Mouse (Mus musculus): Measurements from ENCODE around the gene Galns. TPM values are rescaled to one million over a fixed set of nuclear protein-coding genes. Genes with fewer than 3 reads are reported as not detected.
"Not testable (repeated sequence)": the region's sequence is repeated elsewhere in the genome, so short reads cannot be mapped to it uniquely, and the experiment has no call there.

The Galns gene
- total RNA-seq, 2 experiments from 2014 or later = 4.2 to 4.6 TPM

DNA sequence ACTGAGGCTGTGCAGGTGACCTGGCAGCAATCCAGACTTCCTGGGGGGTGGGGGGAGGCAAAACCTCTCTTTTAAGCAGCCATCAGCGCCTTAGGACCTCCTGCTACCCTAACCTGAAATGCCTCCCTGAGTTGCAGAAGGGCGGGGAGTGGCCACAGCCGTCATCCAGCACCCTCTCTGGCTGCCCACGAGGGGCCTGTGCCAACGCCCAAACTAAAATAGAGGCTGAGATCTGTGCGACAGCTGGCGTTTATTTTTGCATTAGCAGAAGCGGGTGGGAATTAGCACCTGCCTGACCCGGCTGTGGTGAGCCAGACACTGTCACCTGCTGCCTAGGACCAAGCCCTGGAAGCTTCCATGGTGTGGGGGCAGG is 25.5 kb upstream of the Galns start:
- 0 out of 2 replicates have a peak, but pooled peaks have one; percentile 4 for ATAC-seq (replicated peaks; ENCODE audit: low FRiP score, poor library complexity, severe bottlenecking)

GRCm38 (mm10) chr8:122635878-122636802 is 24.9 kb upstream of the Galns start:
- peak; percentile 75 for ATAC-seq (replicated peaks; ENCODE audit: low FRiP score, poor library complexity, severe bottlenecking)

GRCm38 (mm10) chr8:122633205-122633604 is 21.9 kb upstream of the Galns start:
- ATAC-seq (replicated peaks; ENCODE audit: low FRiP score, poor library complexity, severe bottlenecking) = no peak

- not testable (repeated sequence) for ATAC-seq (replicated peaks; ENCODE audit: low FRiP score, poor library complexity, severe bottlenecking)
These were observed 20.9 kb upstream of the Galns start for GRCm38 (mm10) chr8:122632134-122632533.

DNA sequence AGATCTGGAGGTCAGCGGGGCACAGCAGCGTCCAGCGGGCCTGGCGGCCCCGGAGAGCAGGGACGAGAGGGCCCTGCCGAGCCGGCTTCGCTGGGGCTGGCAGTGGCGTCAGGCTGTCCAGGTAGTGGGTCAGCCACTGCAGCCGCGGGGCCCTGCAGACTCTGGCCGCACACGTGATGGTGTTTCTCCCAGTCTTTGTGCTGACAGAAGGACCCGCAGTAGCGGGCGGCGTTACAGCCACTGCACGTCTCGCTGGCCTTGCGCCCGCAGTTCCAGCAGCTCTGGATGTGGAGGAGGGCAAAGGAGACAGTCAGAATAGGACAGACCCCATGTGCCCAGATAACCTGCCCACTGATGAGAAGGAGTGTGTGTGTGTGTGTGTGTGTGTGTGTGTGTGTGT is 19.4 kb upstream of the Galns start:
- ATAC-seq (replicated peaks; ENCODE audit: low FRiP score, poor library complexity, severe bottlenecking) = no peak

- no peak for ATAC-seq (replicated peaks; ENCODE audit: low FRiP score, poor library complexity, severe bottlenecking)
These were observed 18.1 kb upstream of the Galns start for GRCm38 (mm10) chr8:122629388-122629787.

GRCm38 (mm10) chr8:122626896-122627295 is 15.6 kb upstream of the Galns start:
- no peak for ATAC-seq (replicated peaks; ENCODE audit: low FRiP score, poor library complexity, severe bottlenecking)

DNA sequence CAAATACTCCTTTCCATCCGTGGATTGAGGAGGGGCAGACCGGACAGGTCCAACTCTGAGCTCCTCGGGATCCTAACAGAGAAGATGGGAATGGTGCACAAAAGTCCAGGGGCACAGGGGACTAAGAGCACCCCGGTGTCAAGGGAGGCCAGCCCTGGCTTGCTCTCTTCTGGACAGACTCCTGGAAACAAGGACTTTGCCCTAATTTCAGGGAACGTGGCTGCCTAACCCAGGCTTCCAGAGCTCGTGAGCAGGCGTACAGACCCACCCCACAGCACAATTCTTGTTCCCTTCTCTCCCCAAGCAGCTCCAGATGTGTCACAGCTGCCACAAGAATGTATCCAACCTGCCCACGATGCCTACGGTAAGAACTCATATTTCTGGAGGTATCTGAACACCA is 14.5 kb upstream of the Galns start:
- ATAC-seq (replicated peaks; ENCODE audit: low FRiP score, poor library complexity, severe bottlenecking) = no peak

DNA sequence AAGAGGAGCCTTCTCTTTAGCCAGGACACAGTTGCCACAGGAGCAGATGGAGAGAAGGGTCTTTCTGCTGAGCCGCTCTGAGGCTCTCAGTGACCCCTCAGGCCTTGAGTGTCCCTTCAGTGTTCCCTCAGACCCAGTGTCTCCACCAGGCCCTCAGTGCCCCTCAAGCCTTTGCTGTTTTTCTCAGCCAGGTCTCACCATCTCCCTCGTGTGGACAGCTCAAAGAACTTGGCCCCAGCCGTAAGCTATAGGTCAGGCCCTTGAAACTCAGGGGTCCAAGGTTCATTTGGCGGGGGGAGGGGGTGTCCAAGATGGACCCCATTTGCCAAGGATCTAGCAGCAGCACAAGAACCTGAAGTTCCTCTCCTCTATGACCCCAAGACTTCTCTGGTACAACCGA is 13.4 kb upstream of the Galns start:
- no peak for ATAC-seq (replicated peaks; ENCODE audit: low FRiP score, poor library complexity, severe bottlenecking)

DNA sequence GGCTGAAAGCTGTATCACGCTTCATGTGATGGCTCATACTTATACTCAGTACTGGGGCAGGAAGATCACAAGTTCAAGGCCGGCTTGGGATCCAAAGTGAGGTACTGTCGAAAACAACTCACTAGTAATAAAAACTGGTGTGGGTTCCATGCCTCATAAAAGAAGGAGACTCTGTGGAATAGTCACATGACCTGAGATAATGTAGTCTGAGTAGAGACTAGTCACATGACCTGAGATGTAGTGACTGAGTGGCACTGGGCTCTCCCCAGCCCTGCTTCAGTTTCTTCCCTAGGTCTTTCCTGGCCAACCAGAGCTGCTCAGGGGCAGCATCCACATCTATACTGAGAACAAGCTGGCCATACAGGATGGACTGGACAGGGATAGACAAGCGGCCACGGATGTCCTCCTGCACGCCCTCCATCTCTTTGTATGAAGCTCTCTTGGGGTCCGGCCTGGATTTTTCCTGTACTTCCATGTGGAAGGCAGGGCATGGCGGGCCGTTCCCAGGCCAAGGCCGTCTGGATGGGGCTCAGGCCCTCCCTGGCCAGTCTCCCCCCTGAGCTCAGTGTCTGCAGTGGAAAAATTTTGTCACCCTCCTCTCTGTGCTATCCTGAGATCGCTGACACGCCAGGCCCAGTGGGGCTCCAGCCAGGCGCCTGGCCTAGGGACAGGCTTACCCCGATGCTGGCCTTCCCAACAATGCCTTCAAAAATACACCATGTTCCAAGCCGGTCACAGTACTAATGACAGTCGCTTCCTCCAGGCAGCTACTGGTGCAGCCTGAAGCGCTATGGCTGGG is 12.8 kb upstream of the Galns start:
- no peak for ATAC-seq (replicated peaks; ENCODE audit: low FRiP score, poor library complexity, severe bottlenecking)

GRCm38 (mm10) chr8:122622727-122623126 is 11.5 kb upstream of the Galns start, which contains the start of gene Pabpn1l:
Gene Pabpn1l, minus strand, starts transcription at chr8:122622739.
- ATAC-seq (replicated peaks; ENCODE audit: low FRiP score, poor library complexity, severe bottlenecking) = no peak

- no peak for ATAC-seq (replicated peaks; ENCODE audit: low FRiP score, poor library complexity, severe bottlenecking)
These were observed 9.2 kb upstream of the Galns start for GRCm38 (mm10) chr8:122620446-122620845.

- ATAC-seq (replicated peaks; ENCODE audit: low FRiP score, poor library complexity, severe bottlenecking) = peak; percentile 84
These were observed 7.6 kb upstream of the Galns start for GRCm38 (mm10) chr8:122618660-122619378.

DNA sequence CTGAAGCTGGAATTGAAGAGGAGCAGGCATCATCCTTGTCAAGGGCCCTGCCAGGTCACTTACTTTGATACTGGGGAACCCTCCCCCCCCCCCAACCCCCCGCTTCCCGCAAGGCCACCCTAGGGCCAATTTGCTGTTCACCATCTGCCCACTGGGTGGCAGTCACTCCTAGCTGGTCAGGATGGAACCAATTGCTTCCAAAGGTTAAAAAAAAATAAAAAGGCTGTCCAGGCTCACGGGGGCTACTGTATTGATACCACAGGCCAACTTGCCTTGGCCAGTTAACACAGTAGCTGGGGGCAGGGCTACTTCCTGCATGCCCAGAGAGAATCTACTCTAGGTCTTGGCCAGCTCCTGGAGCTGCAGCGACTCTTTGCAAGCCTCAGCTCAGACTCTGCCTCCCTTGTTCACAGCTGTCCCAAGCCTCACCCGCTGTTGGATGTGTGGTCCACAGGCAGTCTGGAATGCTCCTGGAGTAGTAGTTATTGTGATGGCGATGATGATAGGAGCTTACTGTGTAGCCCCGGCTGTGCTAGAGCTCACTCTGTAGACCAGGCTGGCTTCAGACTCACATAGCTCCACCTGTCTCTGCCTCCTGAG is 6.8 kb upstream of the Galns start:
- ATAC-seq (replicated peaks; ENCODE audit: low FRiP score, poor library complexity, severe bottlenecking) = peak; percentile 53

DNA sequence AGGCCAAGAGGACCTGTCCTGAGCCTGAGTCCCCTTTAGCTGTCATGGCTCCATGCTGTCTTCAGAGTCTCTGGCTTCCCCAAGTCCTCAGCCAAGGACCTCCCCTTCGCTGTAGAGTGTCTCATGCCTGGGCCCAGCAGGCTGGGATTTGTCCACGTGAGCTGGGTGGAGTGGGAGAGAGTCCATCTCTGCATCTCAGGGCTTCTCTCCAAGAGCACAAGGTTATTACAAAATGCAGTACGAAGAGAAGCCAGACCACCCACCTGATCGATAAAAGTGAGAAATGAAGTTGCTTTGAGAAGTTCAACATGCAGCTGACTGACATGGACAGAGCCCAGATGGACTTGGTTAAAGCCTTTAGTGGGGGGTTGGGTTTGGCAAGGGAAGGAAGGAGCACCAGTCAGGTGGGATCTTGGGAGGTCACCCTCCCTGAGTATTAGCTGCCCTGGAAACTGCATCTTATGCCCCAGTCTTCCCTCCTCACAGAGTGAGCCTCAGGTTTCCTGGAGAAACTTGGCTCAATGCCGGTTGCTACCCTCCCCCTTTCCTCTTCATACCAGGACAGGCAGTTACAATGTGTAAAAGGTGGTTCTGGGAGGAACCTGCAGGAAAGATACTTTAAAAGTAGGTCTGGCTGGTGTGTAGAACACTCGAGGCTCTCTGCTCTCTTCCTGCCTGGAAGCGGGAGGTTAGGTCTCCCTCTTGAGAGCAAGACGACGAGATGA is 5.1 kb upstream of the Galns start:
- ATAC-seq (replicated peaks; ENCODE audit: low FRiP score, poor library complexity, severe bottlenecking) = no peak

DNA sequence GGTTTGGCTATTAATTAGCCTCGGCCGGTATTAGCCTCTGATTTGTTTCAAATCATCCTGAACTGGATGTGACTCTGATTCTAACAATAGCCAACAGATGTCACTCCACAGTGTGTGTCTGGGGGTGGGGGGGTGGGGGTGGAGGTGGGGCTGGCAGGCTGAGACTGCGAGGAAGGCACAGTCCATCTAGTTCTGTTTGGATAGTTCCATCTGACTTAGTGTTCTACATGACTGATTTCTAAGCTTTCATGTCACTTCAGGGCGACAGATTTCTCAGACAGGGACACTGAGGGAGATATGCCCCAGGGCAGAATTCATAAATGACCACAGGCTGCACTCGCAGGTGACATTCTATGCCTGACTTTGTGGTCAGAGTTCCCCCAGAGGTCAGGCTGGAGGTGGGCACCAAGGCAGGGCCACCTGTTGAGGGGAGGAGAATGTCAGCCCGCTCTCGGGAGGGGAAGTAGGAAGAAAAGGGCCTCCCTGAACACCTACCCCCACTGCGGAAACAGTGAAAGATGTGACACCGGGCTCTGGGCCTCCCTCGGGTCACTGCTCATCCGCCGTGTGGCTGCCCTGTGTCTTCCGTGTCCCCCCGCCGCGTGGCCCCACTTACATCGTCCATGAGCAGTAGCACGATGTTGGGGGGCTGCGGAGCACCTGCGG is 518 bp downstream of the Galns start:
- ATAC-seq (replicated peaks; ENCODE audit: low FRiP score, poor library complexity, severe bottlenecking) = peak; percentile 23

GRCm38 (mm10) chr8:122610209-122610608 is 1.1 kb downstream of the Galns start:
- ATAC-seq (replicated peaks; ENCODE audit: low FRiP score, poor library complexity, severe bottlenecking) = no peak

- no peak for ATAC-seq (replicated peaks; ENCODE audit: low FRiP score, poor library complexity, severe bottlenecking)
These were observed 4.5 kb downstream of the Galns start for GRCm38 (mm10) chr8:122606810-122607209.

- no peak for ATAC-seq (replicated peaks; ENCODE audit: low FRiP score, poor library complexity, severe bottlenecking)
These were observed 5.9 kb downstream of the Galns start for GRCm38 (mm10) chr8:122605367-122605766.
